Mouse (Mus musculus): ENCODE data around the gene Gpr39. TPM values are rescaled to one million over a fixed set of nuclear protein-coding genes. Genes with fewer than 3 reads are reported as not detected.

Gene Gpr39
- polyA plus RNA-seq, 1 experiment from 2014 or later: 6.8 TPM

DNA sequence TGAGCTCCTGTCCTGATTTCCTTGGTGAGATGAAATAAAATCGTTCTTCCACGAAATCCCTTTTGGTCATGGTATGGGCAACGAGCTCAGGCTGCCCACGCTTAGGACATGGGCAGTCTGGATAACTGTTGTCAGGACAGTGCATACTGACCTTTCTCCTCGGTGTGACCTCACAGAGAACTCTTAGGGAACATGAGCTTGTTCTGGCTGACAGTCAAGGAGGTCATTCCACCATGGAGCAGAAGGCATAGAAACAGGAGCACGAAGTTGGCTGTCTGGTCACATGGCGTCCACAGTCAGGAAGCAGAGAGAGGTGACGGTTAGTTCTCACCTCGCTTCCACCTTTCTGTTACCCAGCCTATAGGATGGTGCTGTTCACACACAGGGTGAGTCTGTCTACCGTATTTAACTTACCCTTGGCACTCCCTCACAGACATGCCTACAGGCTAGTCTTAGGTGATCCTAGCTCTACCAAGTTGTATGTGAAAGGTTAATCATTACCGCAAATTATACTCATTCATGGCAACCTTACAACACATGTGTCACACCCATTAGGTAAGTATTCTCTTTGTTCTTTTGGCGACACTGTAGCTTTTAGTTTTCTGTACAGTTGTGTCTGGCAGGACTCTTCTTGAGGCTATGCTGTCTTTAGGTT, 44.4 kb downstream of the Gpr39 start:
- Histone ChIP-seq H3K27ac (ENCODE audit: low read depth, low read length) (no peak overlapping the region; the same call in 1 of the 2 replicates), H3K9me3 (ENCODE audit: control insufficient read depth) (no peaks in the 10 kb centered on the region), H3K4me2 (replicated peaks; ENCODE audit: low read depth) (peak overlapping the region; percentile 28; the same call in 1 of the 2 replicates), H3K9ac (ENCODE audit: low read depth, low read length) (no peak overlapping the region), H3K4me3 (ENCODE audit: low read depth, low read length) (no peak overlapping the region), H3K4me1 (replicated peaks; ENCODE audit: control insufficient read depth, insufficient read depth, low read length) (0 out of 2 replicates have a peak, but pooled peaks cover 2% of the 10 kb centered on the region), H3K36me3 (ENCODE audit: control insufficient read depth, insufficient read depth) (no peaks in the 10 kb centered on the region), H3K27me3 (replicated peaks; ENCODE audit: control insufficient read depth, insufficient read depth, low read length) (no peaks in the 10 kb centered on the region)
- WGBS: 77% methylated on average over 12 of the region's 12 CpGs
- no peak for TF ChIP-seq CTCF (IDR thresholded peaks at IDR 0.05; ENCODE audit: low read depth)
- ATAC-seq: peak; percentile 89

- H3K9ac ChIP-seq (ENCODE audit: low read depth, low read length): no peak overlapping the region
- H3K4me2 ChIP-seq (replicated peaks; ENCODE audit: low read depth): no peak overlapping the region
- H3K4me3 ChIP-seq (ENCODE audit: low read depth, low read length): no peak overlapping the region
- TF ChIP-seq CTCF (IDR thresholded peaks at IDR 0.05; ENCODE audit: low read depth): no peak
- ATAC-seq: no peak
- no peaks in the 10 kb centered on the region for H3K27me3 ChIP-seq (replicated peaks; ENCODE audit: control insufficient read depth, insufficient read depth, low read length)
- 0 out of 2 replicates have a peak, but pooled peaks cover 2% of the 10 kb centered on the region for H3K4me1 ChIP-seq (replicated peaks; ENCODE audit: control insufficient read depth, insufficient read depth, low read length)
- H3K27ac ChIP-seq (ENCODE audit: low read depth, low read length): no peak overlapping the region
- H3K36me3 ChIP-seq (ENCODE audit: control insufficient read depth, insufficient read depth): no peaks in the 10 kb centered on the region
- no peaks in the 10 kb centered on the region for H3K9me3 ChIP-seq (ENCODE audit: control insufficient read depth)
- WGBS: 84% methylated on average over 5 of the region's 5 CpGs
Observed at GRCm38 (mm10) chr1:125724304-125724703, 47.5 kb downstream of the Gpr39 start.

DNA sequence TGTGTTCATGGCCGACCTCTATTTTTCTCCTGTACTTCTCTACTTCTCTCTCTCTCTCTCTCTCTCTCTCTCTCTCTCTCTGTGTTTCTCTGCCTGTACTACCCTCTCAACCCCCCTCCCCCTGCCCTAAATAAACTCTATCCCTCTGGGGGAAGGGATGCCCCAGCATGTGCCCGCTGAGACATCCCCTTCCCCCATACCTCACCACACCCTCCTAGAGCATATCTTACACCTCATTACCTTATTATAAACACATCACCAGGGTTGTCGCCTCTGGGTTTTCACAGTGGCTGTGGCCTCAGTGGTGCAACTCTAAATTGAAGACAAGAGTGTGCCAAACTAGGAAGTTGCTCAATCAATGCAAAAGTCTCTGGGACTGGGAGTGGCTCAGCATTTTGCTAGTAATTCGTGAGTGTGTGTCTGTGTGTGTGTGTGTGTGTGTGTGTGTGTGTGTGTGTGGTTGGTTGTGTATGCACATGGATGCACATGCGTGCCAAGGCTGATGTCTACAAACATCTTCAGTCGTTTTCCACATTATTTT, 52.3 kb downstream of the Gpr39 start:
- H3K4me2 ChIP-seq (replicated peaks; ENCODE audit: low read depth): no peak overlapping the region
- no peaks in the 10 kb centered on the region for H3K4me1 ChIP-seq (replicated peaks; ENCODE audit: control insufficient read depth, insufficient read depth, low read length)
- H3K9me3 ChIP-seq (ENCODE audit: control insufficient read depth): no peaks in the 10 kb centered on the region
- H3K27ac ChIP-seq (ENCODE audit: low read depth, low read length): no peak overlapping the region
- ATAC-seq: no peak
- no peak overlapping the region for H3K9ac ChIP-seq (ENCODE audit: low read depth, low read length)
- H3K27me3 ChIP-seq (replicated peaks; ENCODE audit: control insufficient read depth, insufficient read depth, low read length): no peaks in the 10 kb centered on the region
- TF ChIP-seq CTCF (IDR thresholded peaks at IDR 0.05; ENCODE audit: low read depth): no peak
- 66% methylated on average over 6 of the region's 6 CpGs for WGBS
- H3K36me3 ChIP-seq (ENCODE audit: control insufficient read depth, insufficient read depth): no peaks in the 10 kb centered on the region
- H3K4me3 ChIP-seq (ENCODE audit: low read depth, low read length): no peak overlapping the region

DNA sequence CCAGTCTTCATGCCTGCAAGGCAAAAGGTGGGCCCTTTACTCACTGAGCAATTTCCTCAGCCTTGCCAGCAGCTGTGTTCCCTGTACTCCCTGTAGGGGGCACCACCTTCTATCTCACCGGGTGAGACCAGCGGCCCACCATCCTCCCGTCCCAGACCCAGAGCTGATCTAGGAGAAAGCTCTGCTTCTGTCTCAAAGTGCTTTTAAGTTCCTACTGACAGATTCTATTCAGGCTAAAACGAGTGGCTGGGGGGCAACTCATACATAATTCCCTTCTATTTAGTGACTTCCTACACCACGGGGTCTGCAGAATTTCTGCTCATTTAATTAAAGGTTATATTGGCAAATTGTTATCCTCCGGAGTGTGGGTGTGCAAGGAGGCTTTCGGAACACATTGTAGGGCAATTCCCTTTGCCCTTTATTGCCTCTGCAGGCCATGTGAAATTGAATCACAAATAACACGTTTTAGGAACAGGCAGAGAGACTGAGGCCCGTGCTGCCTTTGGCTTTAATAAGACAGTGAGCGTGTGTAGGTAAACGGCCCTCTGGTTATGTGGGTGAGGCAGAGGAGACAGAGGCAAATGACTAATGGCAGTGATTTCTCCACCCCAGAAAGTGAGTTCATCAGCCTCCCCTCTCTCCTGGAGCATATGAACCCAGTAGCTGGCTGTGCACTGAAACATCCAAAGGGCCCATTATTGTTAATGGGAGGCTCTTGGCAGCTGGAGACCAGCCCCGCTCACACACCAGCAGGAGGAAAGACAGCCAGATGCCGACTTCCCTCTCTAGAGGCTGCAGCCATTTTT, 53.1 kb downstream of the Gpr39 start:
- H3K9me3 ChIP-seq (ENCODE audit: control insufficient read depth): no peaks in the 10 kb centered on the region
- WGBS: 67% methylated on average over 13 of the region's 13 CpGs
- peak; percentile 34; the same call in 1 of the 2 replicates for TF ChIP-seq CTCF (IDR thresholded peaks at IDR 0.05; ENCODE audit: low read depth)
- H3K9ac ChIP-seq (ENCODE audit: low read depth, low read length): no peak overlapping the region
- no peak for ATAC-seq
- H3K4me2 ChIP-seq (replicated peaks; ENCODE audit: low read depth): no peak overlapping the region
- no peak overlapping the region for H3K4me3 ChIP-seq (ENCODE audit: low read depth, low read length)
- no peaks in the 10 kb centered on the region for H3K4me1 ChIP-seq (replicated peaks; ENCODE audit: control insufficient read depth, insufficient read depth, low read length)
- no peaks in the 10 kb centered on the region for H3K36me3 ChIP-seq (ENCODE audit: control insufficient read depth, insufficient read depth)
- no peaks in the 10 kb centered on the region for H3K27me3 ChIP-seq (replicated peaks; ENCODE audit: control insufficient read depth, insufficient read depth, low read length)
- no peak overlapping the region for H3K27ac ChIP-seq (ENCODE audit: low read depth, low read length)

DNA sequence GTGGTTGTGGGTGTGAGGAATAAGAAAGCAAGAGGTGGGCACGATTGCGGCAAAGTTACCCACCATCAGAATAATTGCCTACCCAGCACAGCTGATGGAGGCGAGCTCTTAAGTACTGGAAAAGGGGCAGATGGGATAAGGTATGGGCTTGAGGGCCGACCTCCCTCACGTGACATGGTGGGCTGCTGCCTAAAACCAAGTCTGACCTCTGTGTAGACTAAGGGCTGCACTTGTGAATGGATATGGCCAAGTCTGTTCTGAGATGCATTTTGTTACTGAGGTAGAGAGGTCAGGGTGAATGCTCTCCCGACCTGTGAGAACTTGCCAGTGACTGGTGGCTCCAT, 53.7 kb downstream of the Gpr39 start:
- no peak overlapping the region for H3K4me2 ChIP-seq (replicated peaks; ENCODE audit: low read depth)
- no peaks in the 10 kb centered on the region for H3K27me3 ChIP-seq (replicated peaks; ENCODE audit: control insufficient read depth, insufficient read depth, low read length)
- WGBS: 91% methylated on average over 6 of the region's 6 CpGs
- H3K4me1 ChIP-seq (replicated peaks; ENCODE audit: control insufficient read depth, insufficient read depth, low read length): no peaks in the 10 kb centered on the region
- H3K27ac ChIP-seq (ENCODE audit: low read depth, low read length): no peak overlapping the region
- no peaks in the 10 kb centered on the region for H3K9me3 ChIP-seq (ENCODE audit: control insufficient read depth)
- ATAC-seq: no peak
- H3K9ac ChIP-seq (ENCODE audit: low read depth, low read length): no peak overlapping the region
- no peak overlapping the region for H3K4me3 ChIP-seq (ENCODE audit: low read depth, low read length)
- no peak for TF ChIP-seq CTCF (IDR thresholded peaks at IDR 0.05; ENCODE audit: low read depth)
- H3K36me3 ChIP-seq (ENCODE audit: control insufficient read depth, insufficient read depth): no peaks in the 10 kb centered on the region

DNA sequence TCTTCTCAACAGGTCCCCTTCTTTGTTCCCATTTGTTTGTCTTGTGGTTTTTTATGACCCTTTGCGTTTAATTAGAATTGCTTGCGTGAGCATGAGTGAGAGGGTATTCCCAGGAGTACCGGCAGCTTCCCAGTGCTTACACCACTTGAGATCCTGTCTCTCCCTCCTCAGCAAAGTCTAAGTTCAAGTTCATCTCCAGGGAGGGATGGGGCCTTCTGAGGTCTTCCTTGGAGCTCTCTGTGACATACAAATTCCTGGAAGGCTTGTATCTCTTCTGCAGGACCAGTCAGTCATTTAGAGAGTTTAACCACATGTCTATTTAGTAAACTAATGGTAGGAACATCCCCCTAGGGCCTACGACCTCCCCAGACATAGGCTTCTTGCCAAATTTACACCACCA, 55.1 kb downstream of the Gpr39 start:
- no peaks in the 10 kb centered on the region for H3K36me3 ChIP-seq (ENCODE audit: control insufficient read depth, insufficient read depth)
- WGBS: 38% methylated on average over 4 of the region's 4 CpGs
- H3K27me3 ChIP-seq (replicated peaks; ENCODE audit: control insufficient read depth, insufficient read depth, low read length): no peaks in the 10 kb centered on the region
- ATAC-seq: no peak
- no peak overlapping the region for H3K4me2 ChIP-seq (replicated peaks; ENCODE audit: low read depth)
- H3K4me3 ChIP-seq (ENCODE audit: low read depth, low read length): no peak overlapping the region
- no peak overlapping the region for H3K27ac ChIP-seq (ENCODE audit: low read depth, low read length)
- no peak for TF ChIP-seq CTCF (IDR thresholded peaks at IDR 0.05; ENCODE audit: low read depth)
- no peaks in the 10 kb centered on the region for H3K9me3 ChIP-seq (ENCODE audit: control insufficient read depth)
- no peak overlapping the region for H3K9ac ChIP-seq (ENCODE audit: low read depth, low read length)
- H3K4me1 ChIP-seq (replicated peaks; ENCODE audit: control insufficient read depth, insufficient read depth, low read length): no peaks in the 10 kb centered on the region

Measured in intestine, postnatal 0 days (tissue).